Mouse (Mus musculus): ENCODE data around the gene Rex2.
"Not testable (repeated sequence)": the region's sequence is repeated elsewhere in the genome, so short reads cannot be mapped to it uniquely, and the experiment has no call there.

Gene Rex2

GRCm38 (mm10) chr4:147021550-147021949 is at the start of gene Rex2:
TSS of gene Rex2 (plus strand) at chr4:147021850.
- DNase-seq (ENCODE audit: low read depth) = not testable (repeated sequence)

- DNase-seq (ENCODE audit: low read depth) = not testable (repeated sequence)
These were observed 45.1 kb upstream of the Rex2 start for GRCm38 (mm10) chr4:146976581-146976980.

- not testable (repeated sequence) for DNase-seq (ENCODE audit: low read depth)
These were observed 3.2 kb upstream of the Rex2 start for GRCm38 (mm10) chr4:147018400-147018799.

GRCm38 (mm10) chr4:147026374-147026773 is 4.7 kb downstream of the Rex2 start:
- DNase-seq (ENCODE audit: low read depth) = not testable (repeated sequence)

GRCm38 (mm10) chr4:147031308-147032036 is 9.8 kb downstream of the Rex2 start:
- not testable (repeated sequence) for DNase-seq (ENCODE audit: low read depth)

GRCm38 (mm10) chr4:147063768-147064167 is 42.1 kb downstream of the Rex2 start:
- DNase-seq (ENCODE audit: low read depth) = not testable (repeated sequence)

- not testable (repeated sequence) for DNase-seq (ENCODE audit: low read depth)
These were observed 44.2 kb downstream of the Rex2 start for GRCm38 (mm10) chr4:147065861-147066260.

- DNase-seq (ENCODE audit: low read depth) = not testable (repeated sequence)
These were observed 44.7 kb downstream of the Rex2 start for GRCm38 (mm10) chr4:147066380-147066779.

- DNase-seq (ENCODE audit: low read depth) = not testable (repeated sequence)
These were observed 74.0 kb downstream of the Rex2 start for GRCm38 (mm10) chr4:147095641-147096040.

- DNase-seq (ENCODE audit: low read depth) = not testable (repeated sequence)
These were observed 80.3 kb downstream of the Rex2 start for GRCm38 (mm10) chr4:147101666-147102626.

- DNase-seq (ENCODE audit: low read depth) = not testable (repeated sequence)
These were observed 82.2 kb downstream of the Rex2 start for GRCm38 (mm10) chr4:147103814-147104213.

All from induced T-regulatory cell, adult 2 months (primary cell).